ENCODE assay signal across 18 mouse cellular contexts in genomic region chr2:52867781-52868180, GRCm38 (mm10). TPM values are rescaled to one million over a fixed set of nuclear protein-coding genes. Genes with fewer than 3 reads are reported as not detected.
DNase-seq lines count a peak whose midpoint lies in the region; ATAC-seq and TF ChIP-seq lines count a peak whose summit lies in the region.
"Had no signal": no experiment of that assay in that cellular context is flagged by ENCODE, and none has a peak within 500 bp of the region (broad histone marks: within the 10 kb centered on the region; RNA-seq: fewer than 3 reads in every experiment).

No protein-coding gene starts in this region.

- TF ChIP-seq EP300 in lung, postnatal 0 days (IDR thresholded peaks at IDR 0.05) = peak; percentile 89
- no peak for TF ChIP-seq EP300 in stomach, postnatal 0 days (optimal IDR thresholded peaks at IDR 0.05)

- no peak overlapping the region for H3K9ac ChIP-seq in lung, postnatal 0 days (replicated peaks; ENCODE audit: low read depth)
- H3K9ac ChIP-seq in stomach, postnatal 0 days (ENCODE audit: low read length) = no peak overlapping the region
- H3K9ac ChIP-seq: embryonic facial prominence, embryonic 12.5 days; forebrain, embryonic 12.5 days; forebrain, postnatal 0 days; heart, embryonic 13.5 days; hindbrain, embryonic 15.5 days had no signal

- no peaks in the 10 kb centered on the region for H3K36me3 ChIP-seq in lung, postnatal 0 days (ENCODE audit: insufficient read depth, low read length)
- no peaks in the 10 kb centered on the region for H3K36me3 ChIP-seq in stomach, postnatal 0 days (ENCODE audit: control insufficient read depth, insufficient read depth, low read length)
- H3K36me3 ChIP-seq in embryonic facial prominence, embryonic 10.5 days (replicated peaks) = peaks cover 38% of the 10 kb centered on the region
- H3K36me3 ChIP-seq: heart, embryonic 13.5 days had no signal

- 0 out of 2 replicates have a peak, but pooled peaks cover 4% of the 10 kb centered on the region for H3K27me3 ChIP-seq in lung, postnatal 0 days (replicated peaks; ENCODE audit: insufficient read depth, low read length)
- H3K27me3 ChIP-seq in stomach, postnatal 0 days (ENCODE audit: control insufficient read depth, insufficient read depth, low read length) = no peaks in the 10 kb centered on the region
- no peaks in the 10 kb centered on the region for H3K27me3 ChIP-seq in embryonic facial prominence, embryonic 10.5 days (replicated peaks; ENCODE audit: low read depth, poor library complexity, severe bottlenecking)
- H3K27me3 ChIP-seq: embryonic facial prominence, embryonic 12.5 days; forebrain, embryonic 12.5 days; heart, embryonic 13.5 days; hindbrain, embryonic 15.5 days had no signal

- no peak for TF ChIP-seq POLR2A in lung, adult 2 months (IDR thresholded peaks at IDR 0.05; ENCODE audit: borderline replicate concordance, extremely low read depth, low read depth, low read length)

- peak overlapping the region; percentile 46 for H3K4me2 ChIP-seq in lung, postnatal 0 days (replicated peaks; ENCODE audit: low read depth, low read length)
- H3K4me2 ChIP-seq in stomach, postnatal 0 days (replicated peaks; ENCODE audit: low read depth) = no peak overlapping the region
- H3K4me2 ChIP-seq: embryonic facial prominence, embryonic 12.5 days; forebrain, embryonic 12.5 days; hindbrain, embryonic 15.5 days had no signal

- DNase-seq in lung, adult 2 months = peak; percentile 43
- DNase-seq in lung, postnatal 0 days (ENCODE audit: low spot score) = peak; percentile 90
- DNase-seq in lung, postnatal 36 days = peak; percentile 79
- DNase-seq in stomach, postnatal 0 days (ENCODE audit: low spot score) = peak; percentile 31
- no peak for DNase-seq in embryonic facial prominence, embryonic 10.5 days (ENCODE audit: low spot score)
- DNase-seq in heart, adult 9 months (ENCODE audit: low spot score in 2 of 2) = no peak
- DNase-seq in kidney, postnatal 36 days = no peak
- DNase-seq: adrenal gland, postnatal 14 days; cerebellum, adult 18-20 months; cerebellum, adult 9-11 months; embryo, embryonic 11 days; forebrain, postnatal 0 days; gastrocnemius, postnatal 14 days; heart, postnatal 36 days had no signal

- no peak for TF ChIP-seq CTCF in lung, adult 2 months (IDR thresholded peaks at IDR 0.05; ENCODE audit: insufficient read depth, low read length)
- TF ChIP-seq CTCF in lung, postnatal 0 days (IDR thresholded peaks at IDR 0.05) = no peak
- TF ChIP-seq CTCF in stomach, postnatal 0 days (IDR thresholded peaks at IDR 0.05; ENCODE audit: low read depth) = no peak

- H3K4me3 ChIP-seq in lung, adult 2 months (replicated peaks; ENCODE audit: extremely low read depth, low read depth, low read length) = no peak overlapping the region
- no peak overlapping the region for H3K4me3 ChIP-seq in lung, postnatal 0 days (ENCODE audit: low read depth, low read length)
- no peak overlapping the region for H3K4me3 ChIP-seq in stomach, postnatal 0 days (ENCODE audit: low read depth, low read length)
- H3K4me3 ChIP-seq in embryonic facial prominence, embryonic 10.5 days = no peak overlapping the region
- H3K4me3 ChIP-seq: embryonic facial prominence, embryonic 12.5 days; forebrain, embryonic 12.5 days; heart, embryonic 13.5 days; hindbrain, embryonic 15.5 days had no signal

- 65% methylated on average over 9 of the region's 9 CpGs for WGBS in lung, adult 2 months
- WGBS in lung, postnatal 0 days = 59% methylated on average over 9 of the region's 9 CpGs
- 63% methylated on average over 9 of the region's 9 CpGs for WGBS in stomach, postnatal 0 days
- 93% methylated on average over 9 of the region's 9 CpGs for WGBS in embryonic facial prominence, embryonic 10.5 days

- peak; percentile 96 for ATAC-seq in lung, postnatal 0 days
- peak; percentile 63; the same call in 1 of the 2 replicates for ATAC-seq in stomach, postnatal 0 days (ENCODE audit: low FRiP score, low TSS enrichment)
- ATAC-seq: forebrain, postnatal 0 days had no signal

- H3K9me3 ChIP-seq in lung, postnatal 0 days (ENCODE audit: low read length) = no peaks in the 10 kb centered on the region
- no peaks in the 10 kb centered on the region for H3K9me3 ChIP-seq in stomach, postnatal 0 days (ENCODE audit: control insufficient read depth, low read length)
- peaks cover 9% of the 10 kb centered on the region; the same call in 1 of the 2 replicates for H3K9me3 ChIP-seq in embryonic facial prominence, embryonic 10.5 days
- H3K9me3 ChIP-seq: forebrain, embryonic 12.5 days; heart, embryonic 13.5 days; hindbrain, embryonic 15.5 days had no signal

- H3K4me1 ChIP-seq in lung, adult 2 months (ENCODE audit: control insufficient read depth, insufficient read depth, low read length) = peaks cover 7% of the 10 kb centered on the region
- H3K4me1 ChIP-seq in lung, postnatal 0 days (ENCODE audit: insufficient read depth, low read depth, low read length) = no peaks in the 10 kb centered on the region
- H3K4me1 ChIP-seq in stomach, postnatal 0 days (replicated peaks; ENCODE audit: control insufficient read depth, insufficient read depth) = peaks cover 2% of the 10 kb centered on the region; the same call in 1 of the 2 replicates
- peaks cover 8% of the 10 kb centered on the region; the same call in 1 of the 2 replicates for H3K4me1 ChIP-seq in embryonic facial prominence, embryonic 10.5 days

- 0 out of 2 replicates have a peak overlapping the region, but pooled peaks have one; percentile 20 for H3K27ac ChIP-seq in lung, postnatal 0 days (ENCODE audit: low read length)
- H3K27ac ChIP-seq in stomach, postnatal 0 days (replicated peaks) = 0 out of 2 replicates have a peak overlapping the region, but pooled peaks have one; percentile 63
- no peak overlapping the region for H3K27ac ChIP-seq in embryonic facial prominence, embryonic 10.5 days (replicated peaks)
- H3K27ac ChIP-seq: embryonic facial prominence, embryonic 12.5 days; forebrain, embryonic 12.5 days; heart, embryonic 13.5 days; hindbrain, embryonic 15.5 days had no signal

RNA-seq across cellular contexts. Expression of gene Fmnl2, which starts 10.1 kb away (rescaled TPM):
- 3.9 and 4.8 TPM in 2 replicates for polyA plus RNA-seq in lung, adult 2 months (2012; rRNA removed)
- polyA plus RNA-seq in lung, postnatal 0 days (2015; fragmentation: Nextera tagmentation; extraction: Ambion mirVana) = 3.5 and 3.9 TPM in 2 replicates
- 2.6 and 3.0 TPM in 2 replicates for polyA plus RNA-seq in stomach, postnatal 0 days (2015; fragmentation: Nextera tagmentation; extraction: Ambion mirVana)
- 6.0 and 7.3 TPM in 2 replicates for polyA plus RNA-seq in embryonic facial prominence, embryonic 10.5 days (2016; fragmentation: Nextera tagmentation; extraction: Ambion mirVana)

Comparison
In these comparisons a context has a peak if more than half of its experiments do, and no peak if none do; other contexts are left out.
1. DNase-seq: peak in lung, adult 2 months (single experiment), lung, postnatal 0 days (single experiment), lung, postnatal 36 days (single experiment) and stomach, postnatal 0 days (single experiment); none in embryonic facial prominence, embryonic 10.5 days (single experiment), heart, adult 9 months (0 of 2) and kidney, postnatal 36 days (0 of 2).